19 mouse cellular contexts compared by ENCODE assay signal in genomic region chr15:80121721-80122325, GRCm38 (mm10). TPM values are rescaled to one million over a fixed set of nuclear protein-coding genes. Genes with fewer than 3 reads are reported as not detected.
DNase-seq lines count a peak whose midpoint lies in the region; ATAC-seq and TF ChIP-seq lines count a peak whose summit lies in the region.
"Had no signal": no experiment of that assay in that cellular context is flagged by ENCODE, and none has a peak within 500 bp of the region (broad histone marks: within the 10 kb centered on the region; RNA-seq: fewer than 3 reads in every experiment).

No protein-coding gene starts in this region.

- no peaks in the 10 kb centered on the region for H3K9me3 ChIP-seq in hindbrain, embryonic 16.5 days (ENCODE audit: control insufficient read depth, low read length)
- H3K9me3 ChIP-seq in hindbrain, embryonic 10.5 days = no peaks in the 10 kb centered on the region
- no peaks in the 10 kb centered on the region for H3K9me3 ChIP-seq in MEL (replicated peaks; ENCODE audit: insufficient read depth, low read length)
- H3K9me3 ChIP-seq in forebrain, embryonic 13.5 days (replicated peaks) = no peaks in the 10 kb centered on the region
- H3K9me3 ChIP-seq: embryonic facial prominence, embryonic 10.5 days; forebrain, embryonic 12.5 days; heart, embryonic 12.5 days had no signal

- H3K27me3 ChIP-seq in hindbrain, embryonic 16.5 days (replicated peaks; ENCODE audit: control insufficient read depth, insufficient read depth, low read length) = no peaks in the 10 kb centered on the region
- H3K27me3 ChIP-seq in hindbrain, embryonic 10.5 days (ENCODE audit: insufficient read depth, poor library complexity, severe bottlenecking) = no peaks in the 10 kb centered on the region
- H3K27me3 ChIP-seq in MEL (ENCODE audit: control insufficient read depth in 1 of 2, insufficient read depth in 2 of 2, low read length in 2 of 2) = no peaks in the 10 kb centered on the region
- no peaks in the 10 kb centered on the region for H3K27me3 ChIP-seq in forebrain, embryonic 13.5 days
- H3K27me3 ChIP-seq: forebrain, embryonic 12.5 days; heart, embryonic 12.5 days had no signal

- no peak overlapping the region for H3K27ac ChIP-seq in hindbrain, embryonic 16.5 days (ENCODE audit: low read depth, low read length)
- H3K27ac ChIP-seq in hindbrain, embryonic 10.5 days = no peak overlapping the region
- no peak overlapping the region for H3K27ac ChIP-seq in MEL (ENCODE audit: control insufficient read depth, low read depth, low read length)
- H3K27ac ChIP-seq in forebrain, embryonic 13.5 days = no peak overlapping the region
- H3K27ac ChIP-seq: embryonic facial prominence, embryonic 10.5 days; forebrain, embryonic 12.5 days; stomach, postnatal 0 days had no signal

- no peak overlapping the region for H3K4me2 ChIP-seq in hindbrain, embryonic 16.5 days (ENCODE audit: low read length)
- H3K4me2 ChIP-seq in forebrain, embryonic 13.5 days = no peak overlapping the region
- H3K4me2 ChIP-seq: forebrain, embryonic 12.5 days; heart, embryonic 12.5 days had no signal

- DNase-seq in hindbrain, embryonic 10.5 days (ENCODE audit: low spot score) = no peak
- DNase-seq in MEL (ENCODE audit: low read depth, low spot score) = no peak
- peak; percentile 95 for DNase-seq in cerebellum, adult 11 months
- DNase-seq in cerebellum, postnatal 10 days = peak; percentile 95 to 97
- no peak for DNase-seq in layer of hippocampus, adult 11-12 months (ENCODE audit: low spot score)
- DNase-seq: adrenal gland, adult 8-10 months; B cell, adult 2 months; heart, postnatal 14 days; kidney, adult 11 months; liver had no signal

- peak; percentile 89 for ATAC-seq in hindbrain, embryonic 16.5 days
- no peak for ATAC-seq in CD4-positive, CD25-positive, alpha-beta regulatory T cell, adult 4 months
- no peak for ATAC-seq in forebrain, embryonic 13.5 days
- ATAC-seq: lung, postnatal 0 days had no signal

- 80% methylated on average over 9 of the region's 9 CpGs for WGBS in hindbrain, embryonic 16.5 days
- WGBS in hindbrain, embryonic 10.5 days = 95% methylated on average over 9 of the region's 9 CpGs
- 94% methylated on average over 9 of the region's 9 CpGs for WGBS in forebrain, embryonic 13.5 days

- no peak for TF ChIP-seq CTCF in MEL (IDR thresholded peaks at IDR 0.05 in 2 of 3, conservative IDR thresholded peaks at IDR 0.05 in 1 of 3; ENCODE audit: control insufficient read depth in 1 of 3, insufficient read depth in 1 of 3, low read depth in 2 of 3, low read length in 3 of 3, poor library complexity in 1 of 3, severe bottlenecking in 1 of 3)

- no peak overlapping the region for H3K4me3 ChIP-seq in hindbrain, embryonic 16.5 days (ENCODE audit: low read length)
- no peak overlapping the region for H3K4me3 ChIP-seq in hindbrain, embryonic 10.5 days
- no peak overlapping the region for H3K4me3 ChIP-seq in MEL (ENCODE audit: control insufficient read depth in 1 of 2, insufficient read depth in 1 of 2, low read depth in 2 of 2, low read length in 2 of 2)
- no peak overlapping the region for H3K4me3 ChIP-seq in forebrain, embryonic 13.5 days
- H3K4me3 ChIP-seq: embryonic facial prominence, embryonic 10.5 days; forebrain, embryonic 12.5 days; heart, embryonic 12.5 days had no signal

- TF ChIP-seq EP300 in MEL (IDR thresholded peaks at IDR 0.05; ENCODE audit: low read depth in 1 of 2, low read length in 2 of 2) = no peak

- TF ChIP-seq RAD21 in MEL (IDR thresholded peaks at IDR 0.05; ENCODE audit: low read depth, low read length) = no peak

- H3K79me2 ChIP-seq in MEL (ENCODE audit: control insufficient read depth, insufficient read depth, low read length, poor library complexity) = no peaks in the 10 kb centered on the region

- no peak for TF ChIP-seq POLR2A in MEL (IDR thresholded peaks at IDR 0.05; ENCODE audit: control insufficient read depth in 1 of 2, insufficient read depth in 1 of 2, low read depth in 1 of 2, low read length in 2 of 2, poor library complexity in 1 of 2)

- H3K9ac ChIP-seq in hindbrain, embryonic 16.5 days (ENCODE audit: low read depth, low read length) = no peak overlapping the region
- H3K9ac ChIP-seq in MEL (ENCODE audit: control insufficient read depth, low read depth, low read length, poor library complexity, severe bottlenecking) = no peak overlapping the region
- no peak overlapping the region for H3K9ac ChIP-seq in forebrain, embryonic 13.5 days
- H3K9ac ChIP-seq: forebrain, embryonic 12.5 days; heart, embryonic 12.5 days had no signal

- H3K36me3 ChIP-seq in hindbrain, embryonic 16.5 days (ENCODE audit: control insufficient read depth, insufficient read depth, low read length) = no peaks in the 10 kb centered on the region
- no peaks in the 10 kb centered on the region for H3K36me3 ChIP-seq in hindbrain, embryonic 10.5 days
- H3K36me3 ChIP-seq in MEL (ENCODE audit: control insufficient read depth in 1 of 2, insufficient read depth in 2 of 2, low read length in 2 of 2) = no peaks in the 10 kb centered on the region
- H3K36me3 ChIP-seq in forebrain, embryonic 13.5 days (ENCODE audit: poor library complexity, severe bottlenecking) = no peaks in the 10 kb centered on the region
- H3K36me3 ChIP-seq: embryonic facial prominence, embryonic 10.5 days; forebrain, embryonic 12.5 days; heart, embryonic 12.5 days had no signal

- H3K4me1 ChIP-seq in hindbrain, embryonic 16.5 days (ENCODE audit: control insufficient read depth, insufficient read depth, low read depth, low read length) = no peaks in the 10 kb centered on the region
- peaks cover 7% of the 10 kb centered on the region; the same call in 1 of the 2 replicates for H3K4me1 ChIP-seq in hindbrain, embryonic 10.5 days (replicated peaks)
- no peaks in the 10 kb centered on the region; a peak in 1 of 4 replicates for H3K4me1 ChIP-seq in MEL (ENCODE audit: control insufficient read depth in 1 of 2, insufficient read depth in 2 of 2, low read length in 2 of 2)
- no peaks in the 10 kb centered on the region for H3K4me1 ChIP-seq in forebrain, embryonic 13.5 days
- H3K4me1 ChIP-seq: forebrain, embryonic 12.5 days; heart, embryonic 12.5 days had no signal

TF ChIP-seq in MEL, 35 proteins besides CTCF, POLR2A, EP300 and RAD21:
- TF ChIP-seq MYB (IDR thresholded peaks at IDR 0.05; ENCODE audit: low read depth, low read length) = no peak
- TF ChIP-seq POLR2AphosphoS2 (IDR thresholded peaks at IDR 0.05; ENCODE audit: low read length) = 0 out of 2 replicates have a peak, but pooled peaks have one; percentile 23

RNA-seq across cellular contexts. Expression of gene Tab1, which starts 11.1 kb away (rescaled TPM):
- 37.1 and 39.9 TPM in 2 replicates for polyA plus RNA-seq in hindbrain, embryonic 16.5 days (2015; fragmentation: Nextera tagmentation; extraction: Ambion mirVana)
- 41.3 and 42.8 TPM in 2 replicates for polyA plus RNA-seq in hindbrain, embryonic 10.5 days (2016; fragmentation: Nextera tagmentation; extraction: Ambion mirVana)
- total RNA-seq in MEL (2012; rRNA removed) = 18.2 and 23.3 TPM in 2 replicates
- polyA plus RNA-seq in MEL (2012; ENCODE audit: insufficient read depth in 1 of 2, insufficient read length in 2 of 2, low read depth in 1 of 2, low replicate concordance in 2 of 2, missing spikeins in 1 of 2) = 10 to 100 TPM in 1 of 2 experiments, not detected in 1; 31.1 TPM
- polyA plus RNA-seq in CD4-positive, CD25-positive, alpha-beta regulatory T cell, adult 4 months (2017; shearing (Covaris generic)) = 10 to 100 TPM; 12.0 to 39.6 TPM
- 36.6 and 42.4 TPM in 2 replicates for polyA plus RNA-seq in forebrain, embryonic 13.5 days (2015; fragmentation: Nextera tagmentation; extraction: Ambion mirVana)

RNA-seq across cellular contexts. Expression of gene Rpl3, which starts 30.2 kb away (rescaled TPM):
- 523 and 556 TPM in 2 replicates for polyA plus RNA-seq in hindbrain, embryonic 16.5 days (2015; fragmentation: Nextera tagmentation; extraction: Ambion mirVana)
- polyA plus RNA-seq in hindbrain, embryonic 10.5 days (2016; fragmentation: Nextera tagmentation; extraction: Ambion mirVana) = 806 and 957 TPM in 2 replicates
- 1,686 and 1,722 TPM in 2 replicates for total RNA-seq in MEL (2012; rRNA removed)
- polyA plus RNA-seq in MEL (2012; ENCODE audit: insufficient read depth in 1 of 2, insufficient read length in 2 of 2, low read depth in 1 of 2, low replicate concordance in 2 of 2, missing spikeins in 1 of 2) = 1,000 to 10,000 TPM in 1 of 2 experiments, 100 to 1,000 TPM in 1; 543 to 1,096 TPM
- 1,000 to 10,000 TPM; 3,782 to 4,433 TPM for polyA plus RNA-seq in CD4-positive, CD25-positive, alpha-beta regulatory T cell, adult 4 months (2017; shearing (Covaris generic))
- polyA plus RNA-seq in forebrain, embryonic 13.5 days (2015; fragmentation: Nextera tagmentation; extraction: Ambion mirVana) = 733 and 735 TPM in 2 replicates

RNA-seq across cellular contexts. Expression of gene Syngr1, which starts 30.7 kb away (rescaled TPM):
- 78.6 and 80.3 TPM in 2 replicates for polyA plus RNA-seq in hindbrain, embryonic 16.5 days (2015; fragmentation: Nextera tagmentation; extraction: Ambion mirVana)
- 7.6 and 7.7 TPM in 2 replicates for polyA plus RNA-seq in hindbrain, embryonic 10.5 days (2016; fragmentation: Nextera tagmentation; extraction: Ambion mirVana)
- total RNA-seq in MEL (2012; rRNA removed) = 93.7 and 105 TPM in 2 replicates
- polyA plus RNA-seq in MEL (2012; ENCODE audit: insufficient read depth in 1 of 2, insufficient read length in 2 of 2, low read depth in 1 of 2, low replicate concordance in 2 of 2, missing spikeins in 1 of 2) = 100 to 1,000 TPM in 1 of 2 experiments, not detected in 1; 115 TPM
- polyA plus RNA-seq in CD4-positive, CD25-positive, alpha-beta regulatory T cell, adult 4 months (2017; shearing (Covaris generic)) = under 1 TPM; 0.86 to 0.94 TPM
- 21.5 and 22.8 TPM in 2 replicates for polyA plus RNA-seq in forebrain, embryonic 13.5 days (2015; fragmentation: Nextera tagmentation; extraction: Ambion mirVana)

RNA-seq across cellular contexts. Expression of gene Mgat3, which starts 51.7 kb away (rescaled TPM):
- 15.7 and 15.8 TPM in 2 replicates for polyA plus RNA-seq in hindbrain, embryonic 16.5 days (2015; fragmentation: Nextera tagmentation; extraction: Ambion mirVana)
- polyA plus RNA-seq in hindbrain, embryonic 10.5 days (2016; fragmentation: Nextera tagmentation; extraction: Ambion mirVana) = 6.3 and 8.6 TPM in 2 replicates
- not detected in 2 replicates for total RNA-seq in MEL (2012; rRNA removed)
- polyA plus RNA-seq in MEL (2012; ENCODE audit: insufficient read depth in 1 of 2, insufficient read length in 2 of 2, low read depth in 1 of 2, low replicate concordance in 2 of 2, missing spikeins in 1 of 2) = not detected
- under 1 TPM in 1 of 2 experiments, not detected in 1; 0.13 TPM for polyA plus RNA-seq in CD4-positive, CD25-positive, alpha-beta regulatory T cell, adult 4 months (2017; shearing (Covaris generic))
- 7.3 and 7.8 TPM in 2 replicates for polyA plus RNA-seq in forebrain, embryonic 13.5 days (2015; fragmentation: Nextera tagmentation; extraction: Ambion mirVana)
- total RNA-seq: common myeloid progenitor, adult 5-6 weeks had no signal

Comparison
In these comparisons a context has a peak if more than half of its experiments do, and no peak if none do; other contexts are left out.
1. DNase-seq: peak in cerebellum, adult 11 months (single experiment) and cerebellum, postnatal 10 days (2 of 2); none in hindbrain, embryonic 10.5 days (single experiment), MEL (single experiment) and layer of hippocampus, adult 11-12 months (single experiment).